Mouse (Mus musculus): ENCODE measurements around the gene Gpatch8.

GRCm38 (mm10) chr11:102467041-102467631, 89.1 kb downstream of the Gpatch8 start:
- no peak for TF ChIP-seq POLR2A (IDR thresholded peaks at IDR 0.05; ENCODE audit: control insufficient read depth, extremely low read depth, insufficient read depth, low read length, poor library complexity)
- TF ChIP-seq CTCF (IDR thresholded peaks at IDR 0.05; ENCODE audit: borderline replicate concordance, control insufficient read depth, extremely low read depth, insufficient read depth, low read length, poor library complexity): no peak
